Mouse (Mus musculus) CH12.LX (cell line): ENCODE measurements around the gene Laptm5. TPM values are rescaled to one million over a fixed set of nuclear protein-coding genes. Genes with fewer than 3 reads are reported as not detected.

Experiments
- DNase-seq: peaks from one replicate; pipeline ENCODE4 v3.0.0-alpha.2; 2013; ENCODE audit errors: extremely low read depth
- H3K27ac ChIP-seq: 2 replicates; pipeline ENCODE4 v1.5.1; 2012; ENCODE audit warnings: low read depth, mild to moderate bottlenecking, control low read depth, moderate library complexity; ENCODE audit not compliant: insufficient read depth
- H3K27me3 ChIP-seq: replicated peaks from 2 replicates; pipeline ENCODE3; 2012; ENCODE audit warnings: inconsistent platforms
- H3K36me3 ChIP-seq, 2 experiments: replicated peaks in 1 of 2; 2 replicates each; pipeline versions ENCODE3 to v1.6.1; 2012; ENCODE audit warnings: inconsistent platforms in 1 of 2, low read length in 1 of 2, mild to moderate bottlenecking in 1 of 2, mixed read lengths in 1 of 2, moderate library complexity in 1 of 2; ENCODE audit not compliant: control insufficient read depth in 1 of 2, insufficient read depth in 1 of 2
- H3K4me1 ChIP-seq, 2 experiments: 2 replicates each; pipeline ENCODE4 v1.6.1; 2012; ENCODE audit warnings: inconsistent platforms in 1 of 2, moderate library complexity in 1 of 2; ENCODE audit not compliant: insufficient read depth in 2 of 2, control insufficient read depth in 1 of 2
- H3K4me2 ChIP-seq: 2 replicates; pipeline ENCODE4 v1.6.1; 2012; ENCODE audit warnings: low read depth, mild to moderate bottlenecking, control low read depth; ENCODE audit not compliant: poor library complexity, insufficient read depth, severe bottlenecking
- H3K4me3 ChIP-seq, 3 experiments: fragments of 150-350 bp in 1 of 3; sonication (generic) in 1 of 3; replicated peaks in 1 of 3; 2 replicates each; pipeline versions ENCODE3 to v1.5.1; 2011 to 2012; ENCODE audit warnings: low read depth in 2 of 3, low read length in 2 of 3, mild to moderate bottlenecking in 2 of 3, moderate library complexity in 2 of 3, control low read depth in 1 of 3, improper control_type of control experiment in 1 of 3, inconsistent platforms in 1 of 3, mixed read lengths in 1 of 3; ENCODE audit not compliant: poor library complexity in 1 of 3
- H3K79me2 ChIP-seq: replicated peaks from 2 replicates; pipeline ENCODE4 v1.6.1; 2012; ENCODE audit warnings: mild to moderate bottlenecking, moderate library complexity; ENCODE audit not compliant: control insufficient read depth, poor library complexity, insufficient read depth, severe bottlenecking; ENCODE audit errors: extremely low read depth
- H3K9ac ChIP-seq: 2 replicates; pipeline ENCODE4 v1.6.1; 2012; ENCODE audit warnings: low read depth, mild to moderate bottlenecking, control low read depth, moderate library complexity; ENCODE audit not compliant: insufficient read depth
- H3K9me3 ChIP-seq: replicated peaks from 2 replicates; pipeline ENCODE3; 2012; ENCODE audit warnings: low read length, inconsistent platforms, mixed read lengths
- BHLHE40 ChIP-seq: IDR thresholded peaks from 2 replicates; pipeline ENCODE4 v1.6.1; 2011; ENCODE audit warnings: mild to moderate bottlenecking, low read depth, low read length, improper control_type of control experiment
- CHD1 ChIP-seq: IDR thresholded peaks from 2 replicates; pipeline ENCODE4 v1.6.1; 2012; ENCODE audit warnings: low read depth, low read length, improper control_type of control experiment, inconsistent platforms
- CTCF ChIP-seq, 2 experiments: IDR thresholded peaks in 1 of 2; conservative IDR thresholded peaks in 1 of 2; 2 replicates each; pipeline ENCODE4 v1.5.1; 2011 to 2012; ENCODE audit warnings: low read depth in 2 of 2, low read length in 2 of 2, improper control_type of control experiment in 1 of 2, inconsistent platforms in 1 of 2, mild to moderate bottlenecking in 1 of 2, moderate library complexity in 1 of 2
- E2F4 ChIP-seq: IDR thresholded peaks from 2 replicates; pipeline ENCODE4 v1.6.1; 2011; ENCODE audit warnings: low read depth, low read length, improper control_type of control experiment; ENCODE audit not compliant: insufficient replicate concordance
- ELF1 ChIP-seq: IDR thresholded peaks from 2 replicates; pipeline ENCODE4 v1.6.1; 2014; ENCODE audit warnings: low read depth, mild to moderate bottlenecking, inconsistent platforms, low read length, improper control_type of control experiment
- ETS1 ChIP-seq: conservative IDR thresholded peaks from 2 replicates; pipeline ENCODE4 v1.6.1; 2012; ENCODE audit warnings: low read depth, mild to moderate bottlenecking, inconsistent platforms, low read length, improper control_type of control experiment, moderate library complexity
- GABPA ChIP-seq: IDR thresholded peaks from 2 replicates; pipeline ENCODE4 v1.6.1; 2012; ENCODE audit warnings: low read depth, low read length, improper control_type of control experiment, inconsistent platforms; ENCODE audit not compliant: insufficient replicate concordance
- IRF4 ChIP-seq: IDR thresholded peaks from 2 replicates; pipeline ENCODE4 v1.6.1; 2014; ENCODE audit warnings: low read depth, mild to moderate bottlenecking, inconsistent platforms, low read length, improper control_type of control experiment
- JUN ChIP-seq: IDR thresholded peaks from 2 replicates; pipeline ENCODE4 v1.6.1; 2011; ENCODE audit warnings: low read depth, mild to moderate bottlenecking, low read length, improper control_type of control experiment, moderate library complexity; ENCODE audit not compliant: insufficient read depth
- JUND ChIP-seq: conservative IDR thresholded peaks from 2 replicates; pipeline ENCODE4 v1.6.1; 2011; ENCODE audit warnings: low read depth, low read length, improper control_type of control experiment
- KAT2A ChIP-seq: IDR thresholded peaks from 2 replicates; pipeline ENCODE4 v1.6.1; 2012; ENCODE audit warnings: low read length, improper control_type of control experiment, inconsistent platforms; ENCODE audit not compliant: insufficient replicate concordance
- MAFK ChIP-seq: IDR thresholded peaks from 2 replicates; pipeline ENCODE4 v1.6.1; 2011; ENCODE audit warnings: low read length, improper control_type of control experiment; ENCODE audit not compliant: insufficient replicate concordance
- MEF2A ChIP-seq: IDR thresholded peaks from 2 replicates; pipeline ENCODE4 v1.6.1; 2014; ENCODE audit warnings: low read depth, mild to moderate bottlenecking, inconsistent platforms, low read length, improper control_type of control experiment, borderline replicate concordance
- MYC ChIP-seq: IDR thresholded peaks from 2 replicates; pipeline ENCODE4 v1.6.1; 2011; ENCODE audit warnings: low read depth, mild to moderate bottlenecking, improper control_type of control experiment, low read length
- NELFE ChIP-seq: IDR thresholded peaks from 2 replicates; pipeline ENCODE4 v1.6.1; 2011; ENCODE audit warnings: low read depth, low read length, improper control_type of control experiment
- NRF1 ChIP-seq: IDR thresholded peaks from 2 replicates; pipeline ENCODE4 v1.6.1; 2014; ENCODE audit warnings: low read depth, mild to moderate bottlenecking, inconsistent platforms, low read length, improper control_type of control experiment, moderate library complexity
- POLR2AphosphoS2 ChIP-seq: IDR thresholded peaks from 2 replicates; pipeline ENCODE4 v1.6.1; 2011; ENCODE audit warnings: low read depth, low read length, improper control_type of control experiment
- RAD21 ChIP-seq: IDR thresholded peaks from 2 replicates; pipeline ENCODE4 v1.6.1; 2011; ENCODE audit warnings: low read depth, mild to moderate bottlenecking, low read length, improper control_type of control experiment, moderate library complexity
- SIN3A ChIP-seq: IDR thresholded peaks from 2 replicates; pipeline ENCODE4 v1.6.1; 2012; ENCODE audit warnings: low read length, improper control_type of control experiment, inconsistent platforms
- SMC3 ChIP-seq: IDR thresholded peaks from 2 replicates; pipeline ENCODE4 v1.6.1; 2011; ENCODE audit warnings: low read depth, low read length, improper control_type of control experiment
- TBP ChIP-seq: conservative IDR thresholded peaks from 2 replicates; pipeline ENCODE4 v1.6.1; 2011; ENCODE audit warnings: low read depth, low read length, improper control_type of control experiment
- ZC3H11A ChIP-seq: IDR thresholded peaks from 2 replicates; pipeline ENCODE4 v1.6.1; 2012; ENCODE audit warnings: low read depth, mild to moderate bottlenecking, inconsistent platforms, low read length, improper control_type of control experiment
- ZNF384 ChIP-seq: IDR thresholded peaks from 2 replicates; pipeline ENCODE4 v1.6.1; 2012; ENCODE audit warnings: low read depth, low read length, improper control_type of control experiment, inconsistent platforms
- dilution Hi-C: fragments of 300-500 bp; cut with MboI; formaldehyde crosslinking; loops from 2 replicates; pipeline ENCODE4 v1.14.3; 2020; ENCODE audit warnings: low sequenced_read_pairs; ENCODE audit not compliant: extremely low pct_unique_long_range_greater_than_20kb, extremely low pct_ligation_motif_present
- in situ Hi-C: fragments of 300-500 bp; cut with MboI; formaldehyde crosslinking; loops from 3 replicates; pipeline ENCODE4 v1.14.3; 2019; ENCODE audit warnings: low sequenced_read_pairs, low pct_ligation_motif_present, low pct_unique_long_range_greater_than_20kb, mixed read lengths
- polyA plus RNA-seq: library from polyadenylated mRNA; unstranded; fragments of >175 nt; gene quantifications from 2 replicates; pipeline ENCODE4 v1.2.1, GENCODE M21; 2012; ENCODE audit warnings: low read depth; ENCODE audit not compliant: insufficient read length
- total RNA-seq, 2 experiments: library from RNA; depleted of rRNA; stranded (reverse); fragments of 300-350 nt in 1 of 2; fragments of >200 nt in 1 of 2; gene quantifications; 2 replicates each; pipeline ENCODE4 v1.2.3; 2012 to 2014

Laptm5 gene
- total and polyA plus RNA-seq, 3 experiments, result 41.1 to 594 (median 225) TPM

DNA sequence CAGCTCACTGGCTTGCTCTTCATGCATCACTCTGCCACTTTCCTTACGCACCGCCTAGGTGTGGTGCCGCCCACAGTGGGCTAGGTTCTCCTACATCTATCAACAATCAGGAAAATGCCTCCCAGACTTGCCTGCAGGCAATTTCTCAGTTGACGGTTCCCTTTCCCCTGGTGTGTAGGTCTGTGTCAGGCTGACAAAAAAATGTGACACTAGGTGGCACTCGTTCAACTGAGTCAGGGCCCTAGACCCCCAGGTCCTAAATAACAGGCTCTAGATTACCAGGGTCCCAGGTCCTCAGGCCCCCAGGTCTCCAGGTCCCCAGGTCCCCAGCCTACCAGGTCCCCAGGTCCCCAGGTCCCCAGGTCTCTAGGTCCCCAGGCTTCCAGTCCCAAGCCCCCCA lies 19.2 kb upstream of the Laptm5 start:
- Histone ChIP-seq H3K4me3 (no peak overlapping the region), H3K4me2 (no peak overlapping the region), H3K27me3 (peaks cover 37% of the 10 kb centered on the region), H3K4me1 (peaks cover 26 to 29% of the 10 kb centered on the region in 2 experiments), H3K9me3 (peaks cover 4% of the 10 kb centered on the region), H3K79me2 (no peaks in the 10 kb centered on the region), H3K27ac (no peak overlapping the region), H3K36me3 (no peaks in the 10 kb centered on the region), H3K9ac (no peak overlapping the region)
- in situ Hi-C loops (no loop called here), dilution Hi-C loops (no loop called here)
- DNase-seq, result no peak
- peak in 1 of 2 experiments; percentile 49; a peak in 2 of 4 replicates for TF ChIP-seq CTCF (conservative IDR thresholded peaks at IDR 0.05 in 1 of 2, IDR thresholded peaks at IDR 0.05 in 1 of 2; ENCODE audit: low read depth in 2 of 2, low read length in 2 of 2)
- TF ChIP-seq SMC3, result peak; percentile 53
- no peak for TF ChIP-seq ETS1
- TF ChIP-seq ZC3H11A, result no peak
- peak; percentile 34 for TF ChIP-seq RAD21
- no peak for TF ChIP-seq CHD1
- TF ChIP-seq GABPA, result no peak
- TF ChIP-seq JUND, result no peak

DNA sequence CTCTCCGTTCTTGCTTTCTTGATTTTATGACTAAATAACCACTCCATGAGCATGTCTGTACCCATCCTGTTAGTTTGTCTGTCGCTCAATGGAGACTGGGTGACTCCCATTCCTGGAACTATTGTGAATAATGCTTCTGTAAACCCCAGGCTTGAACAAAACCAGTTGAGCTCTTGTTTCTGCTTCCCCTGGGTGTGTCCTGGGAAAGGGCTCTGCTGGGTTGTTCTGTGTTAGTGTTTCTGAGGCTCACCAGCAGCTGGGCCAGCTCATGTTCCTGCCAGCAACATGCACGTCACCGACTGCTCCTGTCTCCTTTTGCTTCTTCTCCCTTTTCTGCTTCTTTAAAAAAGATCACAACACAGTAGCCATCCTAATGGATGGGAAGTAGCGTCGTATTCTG lies 17.2 kb upstream of the Laptm5 start:
- Histone ChIP-seq H3K9ac (no peak overlapping the region), H3K9me3 (peaks cover 4% of the 10 kb centered on the region), H3K36me3 (no peaks in the 10 kb centered on the region), H3K27me3 (peaks cover 27% of the 10 kb centered on the region), H3K4me3 (no peak overlapping the region), H3K4me1 (peaks cover 36 to 43% of the 10 kb centered on the region in 2 experiments), H3K4me2 (no peak overlapping the region), H3K79me2 (no peaks in the 10 kb centered on the region), H3K27ac (no peak overlapping the region)
- no peak for DNase-seq
- in situ Hi-C loops (no loop called here), dilution Hi-C loops (no loop called here)
- no peak for TF ChIP-seq ELF1
- TF ChIP-seq NRF1, result no peak
- TF ChIP-seq NELFE, result no peak
- no peak for TF ChIP-seq RAD21
- TF ChIP-seq KAT2A, result no peak
- TF ChIP-seq GABPA, result no peak
- no peak for TF ChIP-seq JUN

DNA sequence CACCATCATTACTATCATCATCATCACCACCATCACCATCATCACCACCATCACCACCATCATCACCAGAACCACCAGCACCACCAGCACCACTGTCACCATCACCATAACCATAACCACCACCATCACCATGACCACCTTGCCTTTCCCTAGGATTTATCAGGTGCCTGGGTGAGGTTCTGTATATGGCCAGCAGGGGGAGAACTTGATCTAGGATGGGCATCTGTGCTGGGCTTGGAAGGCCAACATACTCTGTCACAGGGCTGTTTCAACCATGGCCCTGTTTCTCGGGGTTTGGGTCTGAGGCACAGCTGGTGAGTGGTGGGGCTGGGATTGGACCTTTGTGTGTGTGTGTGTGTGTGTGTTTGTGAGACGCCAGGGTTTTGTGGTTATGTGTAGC lies 16.6 kb upstream of the Laptm5 start:
- H3K27ac ChIP-seq, result no peak overlapping the region
- TF ChIP-seq ZNF384, result no peak
- TF ChIP-seq RAD21, result peak; percentile 98
- no peak for TF ChIP-seq E2F4
- TF ChIP-seq TBP, result no peak
- TF ChIP-seq SMC3, result peak; percentile 100
- 0 out of 2 replicates have a peak, but pooled peaks have one; percentile 5 for TF ChIP-seq ETS1
- TF ChIP-seq MAFK, result no peak
- peak; percentile 11; the same call in 1 of the 2 replicates for TF ChIP-seq BHLHE40
- peak; percentile 40; the same call in 1 of the 2 replicates for TF ChIP-seq MYC
- peak; percentile 34; the same call in 1 of the 2 replicates for TF ChIP-seq IRF4
- 0 out of 2 replicates have a peak, but pooled peaks have one; percentile 6 for TF ChIP-seq ELF1
- TF ChIP-seq POLR2AphosphoS2, result no peak
- TF ChIP-seq JUN, result no peak
- peak; percentile 98 for TF ChIP-seq ZC3H11A
- 0 out of 2 replicates have a peak, but pooled peaks have one; percentile 19 for TF ChIP-seq SIN3A
- peak; percentile 69 to 96; a peak in 3 of 4 replicates for TF ChIP-seq CTCF (conservative IDR thresholded peaks at IDR 0.05 in 1 of 2, IDR thresholded peaks at IDR 0.05 in 1 of 2; ENCODE audit: low read depth in 2 of 2, low read length in 2 of 2)
- peak; percentile 40; the same call in 1 of the 2 replicates for TF ChIP-seq MEF2A

More for the DNA sequence above, 16.6 kb upstream of the Laptm5 start:
- peaks cover 42 to 50% of the 10 kb centered on the region in 2 experiments for H3K4me1 ChIP-seq
- DNase-seq, result peak; percentile 80
- H3K9me3 ChIP-seq, result peaks cover 4% of the 10 kb centered on the region
- no peaks in the 10 kb centered on the region for H3K79me2 ChIP-seq
- H3K4me3 ChIP-seq, result no peak overlapping the region
- no peaks in the 10 kb centered on the region for H3K36me3 ChIP-seq
- H3K9ac ChIP-seq, result no peak overlapping the region
- H3K27me3 ChIP-seq, result peaks cover 25% of the 10 kb centered on the region
- H3K4me2 ChIP-seq, result no peak overlapping the region
- in situ Hi-C loops, result no loop called here
- dilution Hi-C loops, result no loop called here
